10 mouse cellular contexts compared by ENCODE assay signal in genomic region chr8:105695080-105695780, GRCm38 (mm10). TPM values are rescaled to one million over a fixed set of nuclear protein-coding genes. Genes with fewer than 3 reads are reported as not detected.
DNase-seq lines count a peak whose midpoint lies in the region; ATAC-seq and TF ChIP-seq lines count a peak whose summit lies in the region.
"Had no signal": no experiment of that assay in that cellular context is flagged by ENCODE, and none has a peak within 500 bp of the region (broad histone marks: within the 10 kb centered on the region; RNA-seq: fewer than 3 reads in every experiment).

No protein-coding gene starts in this region.

- no peak for TF ChIP-seq CTCF in midbrain, postnatal 0 days (IDR thresholded peaks at IDR 0.05)

- H3K9ac ChIP-seq in forebrain, embryonic 11.5 days (ENCODE audit: low read length) = no peak overlapping the region
- H3K9ac ChIP-seq in hindbrain, embryonic 13.5 days = peak overlapping the region; percentile 87
- H3K9ac ChIP-seq in midbrain, postnatal 0 days (replicated peaks; ENCODE audit: low read length, poor library complexity, severe bottlenecking) = peak overlapping the region; percentile 94
- H3K9ac ChIP-seq in kidney, embryonic 16.5 days (replicated peaks; ENCODE audit: low read length) = no peak overlapping the region
- H3K9ac ChIP-seq: liver, embryonic 13.5 days had no signal

- no peaks in the 10 kb centered on the region; the same call in 1 of the 2 replicates for H3K27me3 ChIP-seq in forebrain, embryonic 11.5 days (ENCODE audit: control insufficient read depth, insufficient read depth, low read length)
- peaks cover 21% of the 10 kb centered on the region for H3K27me3 ChIP-seq in forebrain, embryonic 10.5 days (ENCODE audit: poor library complexity, severe bottlenecking)
- H3K27me3 ChIP-seq in embryonic facial prominence, embryonic 10.5 days (replicated peaks; ENCODE audit: low read depth, poor library complexity, severe bottlenecking) = peaks cover 18% of the 10 kb centered on the region
- H3K27me3 ChIP-seq in hindbrain, embryonic 13.5 days = no peaks in the 10 kb centered on the region
- no peaks in the 10 kb centered on the region for H3K27me3 ChIP-seq in midbrain, postnatal 0 days (ENCODE audit: insufficient read depth, low read length)
- H3K27me3 ChIP-seq in kidney, embryonic 16.5 days (ENCODE audit: insufficient read depth, low read length) = no peaks in the 10 kb centered on the region

- H3K4me3 ChIP-seq in forebrain, embryonic 11.5 days (ENCODE audit: low read depth, low read length) = no peak overlapping the region
- H3K4me3 ChIP-seq in forebrain, embryonic 10.5 days = no peak overlapping the region
- peak overlapping the region; percentile 18; the same call in 1 of the 2 replicates for H3K4me3 ChIP-seq in embryonic facial prominence, embryonic 10.5 days
- peak overlapping the region; percentile 71 for H3K4me3 ChIP-seq in hindbrain, embryonic 13.5 days
- H3K4me3 ChIP-seq in midbrain, postnatal 0 days (ENCODE audit: low read depth, low read length) = peak overlapping the region; percentile 71
- H3K4me3 ChIP-seq in kidney, embryonic 16.5 days (ENCODE audit: low read length) = no peak overlapping the region
- H3K4me3 ChIP-seq: liver, embryonic 13.5 days had no signal

- H3K4me2 ChIP-seq in forebrain, embryonic 11.5 days (ENCODE audit: low read depth, low read length, severe bottlenecking) = no peak overlapping the region; the same call in 1 of the 2 replicates
- peak overlapping the region; percentile 76 for H3K4me2 ChIP-seq in hindbrain, embryonic 13.5 days
- peak overlapping the region; percentile 81 for H3K4me2 ChIP-seq in midbrain, postnatal 0 days (ENCODE audit: low read depth, low read length, poor library complexity, severe bottlenecking)
- no peak overlapping the region for H3K4me2 ChIP-seq in kidney, embryonic 16.5 days (replicated peaks; ENCODE audit: low read depth, low read length)

- no peak for ATAC-seq in forebrain, embryonic 11.5 days (replicated peaks; ENCODE audit: low FRiP score)
- ATAC-seq in hindbrain, embryonic 13.5 days (ENCODE audit: low FRiP score) = no peak
- ATAC-seq in midbrain, postnatal 0 days (ENCODE audit: low FRiP score) = no peak
- no peak for ATAC-seq in frontal cortex, adult (ENCODE audit: low TSS enrichment)
- no peak for ATAC-seq in kidney, embryonic 16.5 days (ENCODE audit: low FRiP score, low TSS enrichment)

- H3K9me3 ChIP-seq in forebrain, embryonic 11.5 days (ENCODE audit: control insufficient read depth, low read length) = peaks cover 4% of the 10 kb centered on the region; the same call in 1 of the 2 replicates
- H3K9me3 ChIP-seq in forebrain, embryonic 10.5 days = peaks cover 7% of the 10 kb centered on the region
- peaks cover 8% of the 10 kb centered on the region; the same call in 1 of the 2 replicates for H3K9me3 ChIP-seq in embryonic facial prominence, embryonic 10.5 days
- no peaks in the 10 kb centered on the region for H3K9me3 ChIP-seq in hindbrain, embryonic 13.5 days
- H3K9me3 ChIP-seq in midbrain, postnatal 0 days (ENCODE audit: low read length) = no peaks in the 10 kb centered on the region
- H3K9me3 ChIP-seq in kidney, embryonic 16.5 days (ENCODE audit: low read length) = no peaks in the 10 kb centered on the region
- H3K9me3 ChIP-seq: liver, embryonic 13.5 days had no signal

- DNase-seq in forebrain, embryonic 11.5 days (ENCODE audit: low spot score) = peak; percentile 52
- no peak for DNase-seq in forebrain, embryonic 10.5 days (ENCODE audit: extremely low spot score, low spot score)
- no peak for DNase-seq in embryonic facial prominence, embryonic 10.5 days (ENCODE audit: low spot score)
- DNase-seq in midbrain, postnatal 0 days (ENCODE audit: low spot score) = no peak
- no peak for DNase-seq in layer of hippocampus, postnatal 36 days
- DNase-seq: kidney, postnatal 36 days; liver, embryonic 13.5 days had no signal

- no peaks in the 10 kb centered on the region; the same call in 1 of the 2 replicates for H3K36me3 ChIP-seq in forebrain, embryonic 11.5 days (ENCODE audit: control insufficient read depth, insufficient read depth, low read length)
- peaks cover 37% of the 10 kb centered on the region for H3K36me3 ChIP-seq in forebrain, embryonic 10.5 days (replicated peaks)
- H3K36me3 ChIP-seq in embryonic facial prominence, embryonic 10.5 days (replicated peaks) = peaks cover 44% of the 10 kb centered on the region
- peaks cover 42% of the 10 kb centered on the region for H3K36me3 ChIP-seq in hindbrain, embryonic 13.5 days
- peaks cover 26% of the 10 kb centered on the region for H3K36me3 ChIP-seq in midbrain, postnatal 0 days (ENCODE audit: insufficient read depth, low read length)
- H3K36me3 ChIP-seq in kidney, embryonic 16.5 days (ENCODE audit: insufficient read depth, low read length) = peaks cover 26% of the 10 kb centered on the region

- H3K27ac ChIP-seq in forebrain, embryonic 11.5 days (ENCODE audit: low read depth, low read length) = no peak overlapping the region
- no peak overlapping the region for H3K27ac ChIP-seq in forebrain, embryonic 10.5 days
- no peak overlapping the region for H3K27ac ChIP-seq in embryonic facial prominence, embryonic 10.5 days (replicated peaks)
- peak overlapping the region; percentile 91 for H3K27ac ChIP-seq in hindbrain, embryonic 13.5 days
- peak overlapping the region; percentile 91 for H3K27ac ChIP-seq in midbrain, postnatal 0 days (ENCODE audit: low read depth, low read length)
- no peak overlapping the region for H3K27ac ChIP-seq in kidney, embryonic 16.5 days (ENCODE audit: low read length)
- H3K27ac ChIP-seq: liver, embryonic 13.5 days had no signal

- 86% methylated on average over 30 of the region's 30 CpGs for WGBS in forebrain, embryonic 11.5 days
- WGBS in forebrain, embryonic 10.5 days = 82% methylated on average over 30 of the region's 30 CpGs
- 84% methylated on average over 30 of the region's 30 CpGs for WGBS in embryonic facial prominence, embryonic 10.5 days
- WGBS in hindbrain, embryonic 13.5 days = 77% methylated on average over 30 of the region's 30 CpGs
- WGBS in midbrain, postnatal 0 days = 80% methylated on average over 30 of the region's 30 CpGs
- 80% methylated on average over 30 of the region's 30 CpGs for WGBS in kidney, embryonic 16.5 days

- peaks cover 3% of the 10 kb centered on the region; the same call in 1 of the 2 replicates for H3K4me1 ChIP-seq in forebrain, embryonic 11.5 days (replicated peaks; ENCODE audit: control insufficient read depth, insufficient read depth, low read length)
- H3K4me1 ChIP-seq in forebrain, embryonic 10.5 days = peaks cover 24% of the 10 kb centered on the region
- H3K4me1 ChIP-seq in embryonic facial prominence, embryonic 10.5 days = peaks cover 22% of the 10 kb centered on the region
- H3K4me1 ChIP-seq in hindbrain, embryonic 13.5 days (replicated peaks) = peaks cover 35% of the 10 kb centered on the region
- H3K4me1 ChIP-seq in midbrain, postnatal 0 days (ENCODE audit: insufficient read depth, low read length) = peaks cover 12% of the 10 kb centered on the region
- H3K4me1 ChIP-seq in kidney, embryonic 16.5 days (ENCODE audit: insufficient read depth, low read length) = peaks cover 18% of the 10 kb centered on the region

RNA-seq across cellular contexts. Expression of gene Acd, which starts 5.7 kb away (rescaled TPM):
- 76.9 and 83.6 TPM in 2 replicates for polyA plus RNA-seq in forebrain, embryonic 11.5 days (2014; fragmentation: Nextera tagmentation; extraction: Ambion mirVana)
- polyA plus RNA-seq in forebrain, embryonic 10.5 days (2016; fragmentation: Nextera tagmentation; extraction: Ambion mirVana) = 75.9 and 77.1 TPM in 2 replicates
- polyA plus RNA-seq in embryonic facial prominence, embryonic 10.5 days (2016; fragmentation: Nextera tagmentation; extraction: Ambion mirVana) = 67.7 and 72.6 TPM in 2 replicates
- polyA plus RNA-seq in hindbrain, embryonic 13.5 days (2015; fragmentation: Nextera tagmentation; extraction: Ambion mirVana) = 93.0 and 95.2 TPM in 2 replicates
- 20.6 and 32.0 TPM in 2 replicates for total RNA-seq in midbrain, postnatal 0 days (2014; rRNA removed)
- 84.7 and 93.0 TPM in 2 replicates for polyA plus RNA-seq in midbrain, postnatal 0 days (2015; fragmentation: Nextera tagmentation; extraction: Ambion mirVana)
- total RNA-seq in layer of hippocampus, postnatal 36 days (2021) = 10 to 100 TPM; 37.1 to 38.7 TPM
- 65.7 and 67.6 TPM in 2 replicates for polyA plus RNA-seq in kidney, embryonic 16.5 days (2015; fragmentation: Nextera tagmentation; extraction: Ambion mirVana)

RNA-seq across cellular contexts. Expression of gene Pard6a, which starts 5.7 kb away (rescaled TPM):
- 24.9 and 25.1 TPM in 2 replicates for polyA plus RNA-seq in forebrain, embryonic 11.5 days (2014; fragmentation: Nextera tagmentation; extraction: Ambion mirVana)
- polyA plus RNA-seq in forebrain, embryonic 10.5 days (2016; fragmentation: Nextera tagmentation; extraction: Ambion mirVana) = 22.7 and 22.8 TPM in 2 replicates
- 15.1 and 16.8 TPM in 2 replicates for polyA plus RNA-seq in embryonic facial prominence, embryonic 10.5 days (2016; fragmentation: Nextera tagmentation; extraction: Ambion mirVana)
- 45.4 and 47.7 TPM in 2 replicates for polyA plus RNA-seq in hindbrain, embryonic 13.5 days (2015; fragmentation: Nextera tagmentation; extraction: Ambion mirVana)
- total RNA-seq in midbrain, postnatal 0 days (2014; rRNA removed) = 99.3 and 110 TPM in 2 replicates
- polyA plus RNA-seq in midbrain, postnatal 0 days (2015; fragmentation: Nextera tagmentation; extraction: Ambion mirVana) = 71.4 and 73.4 TPM in 2 replicates
- total RNA-seq in layer of hippocampus, postnatal 36 days (2021) = 10 to 100 TPM; 29.1 to 36.3 TPM
- polyA plus RNA-seq in kidney, embryonic 16.5 days (2015; fragmentation: Nextera tagmentation; extraction: Ambion mirVana) = 18.0 and 20.1 TPM in 2 replicates

RNA-seq across cellular contexts. Expression of gene Carmil2, which starts 9.2 kb away (rescaled TPM):
- 1.8 and 2.0 TPM in 2 replicates for polyA plus RNA-seq in forebrain, embryonic 11.5 days (2014; fragmentation: Nextera tagmentation; extraction: Ambion mirVana)
- 0.71 and 1.1 TPM in 2 replicates for polyA plus RNA-seq in forebrain, embryonic 10.5 days (2016; fragmentation: Nextera tagmentation; extraction: Ambion mirVana)
- polyA plus RNA-seq in embryonic facial prominence, embryonic 10.5 days (2016; fragmentation: Nextera tagmentation; extraction: Ambion mirVana) = 1.5 TPM in 2 replicates
- 16.2 TPM in 2 replicates for polyA plus RNA-seq in hindbrain, embryonic 13.5 days (2015; fragmentation: Nextera tagmentation; extraction: Ambion mirVana)
- total RNA-seq in midbrain, postnatal 0 days (2014; rRNA removed) = 5.4 and 5.6 TPM in 2 replicates
- 35.1 and 36.0 TPM in 2 replicates for polyA plus RNA-seq in midbrain, postnatal 0 days (2015; fragmentation: Nextera tagmentation; extraction: Ambion mirVana)
- 10 to 100 TPM; 69.3 to 72.7 TPM for total RNA-seq in layer of hippocampus, postnatal 36 days (2021)
- polyA plus RNA-seq in kidney, embryonic 16.5 days (2015; fragmentation: Nextera tagmentation; extraction: Ambion mirVana) = 0.49 and 0.52 TPM in 2 replicates

RNA-seq across cellular contexts. Expression of gene 4933405L10Rik, which starts 12.2 kb away (rescaled TPM):
- 0.36 TPM in 1 of 2 replicates, not detected in the other for polyA plus RNA-seq in forebrain, embryonic 11.5 days (2014; fragmentation: Nextera tagmentation; extraction: Ambion mirVana)
- 0.12 and 0.21 TPM in 2 replicates for polyA plus RNA-seq in forebrain, embryonic 10.5 days (2016; fragmentation: Nextera tagmentation; extraction: Ambion mirVana)
- not detected in 2 replicates for polyA plus RNA-seq in embryonic facial prominence, embryonic 10.5 days (2016; fragmentation: Nextera tagmentation; extraction: Ambion mirVana)
- 0.16 and 0.28 TPM in 2 replicates for polyA plus RNA-seq in hindbrain, embryonic 13.5 days (2015; fragmentation: Nextera tagmentation; extraction: Ambion mirVana)
- not detected in 2 replicates for total RNA-seq in midbrain, postnatal 0 days (2014; rRNA removed)
- polyA plus RNA-seq in midbrain, postnatal 0 days (2015; fragmentation: Nextera tagmentation; extraction: Ambion mirVana) = 0.44 and 0.50 TPM in 2 replicates
- total RNA-seq in layer of hippocampus, postnatal 36 days (2021) = not detected
- polyA plus RNA-seq in kidney, embryonic 16.5 days (2015; fragmentation: Nextera tagmentation; extraction: Ambion mirVana) = not detected in 2 replicates
- polyA plus RNA-seq: liver, embryonic 13.5 days had no signal

RNA-seq across cellular contexts. Expression of gene Enkd1, which starts 12.8 kb away (rescaled TPM):
- 43.0 and 44.4 TPM in 2 replicates for polyA plus RNA-seq in forebrain, embryonic 11.5 days (2014; fragmentation: Nextera tagmentation; extraction: Ambion mirVana)
- polyA plus RNA-seq in forebrain, embryonic 10.5 days (2016; fragmentation: Nextera tagmentation; extraction: Ambion mirVana) = 54.3 and 56.0 TPM in 2 replicates
- polyA plus RNA-seq in embryonic facial prominence, embryonic 10.5 days (2016; fragmentation: Nextera tagmentation; extraction: Ambion mirVana) = 49.3 and 54.0 TPM in 2 replicates
- polyA plus RNA-seq in hindbrain, embryonic 13.5 days (2015; fragmentation: Nextera tagmentation; extraction: Ambion mirVana) = 12.8 TPM in 2 replicates
- total RNA-seq in midbrain, postnatal 0 days (2014; rRNA removed) = 9.8 and 11.2 TPM in 2 replicates
- 15.4 and 15.6 TPM in 2 replicates for polyA plus RNA-seq in midbrain, postnatal 0 days (2015; fragmentation: Nextera tagmentation; extraction: Ambion mirVana)
- total RNA-seq in layer of hippocampus, postnatal 36 days (2021) = 1 to 10 TPM; 9.0 to 9.4 TPM
- 29.0 and 34.1 TPM in 2 replicates for polyA plus RNA-seq in kidney, embryonic 16.5 days (2015; fragmentation: Nextera tagmentation; extraction: Ambion mirVana)

Comparison
In these comparisons a context has a peak if more than half of its experiments do, and no peak if none do; other contexts are left out.
1. H3K27ac ChIP-seq: peak in hindbrain, embryonic 13.5 days (single experiment) and midbrain, postnatal 0 days (single experiment); none in forebrain, embryonic 11.5 days (single experiment), forebrain, embryonic 10.5 days (single experiment), embryonic facial prominence, embryonic 10.5 days (single experiment) and kidney, embryonic 16.5 days (single experiment).
2. H3K4me2 ChIP-seq: peak in hindbrain, embryonic 13.5 days (single experiment) and midbrain, postnatal 0 days (single experiment); none in forebrain, embryonic 11.5 days (single experiment) and kidney, embryonic 16.5 days (single experiment).
3. H3K4me3 ChIP-seq: peak in embryonic facial prominence, embryonic 10.5 days (single experiment), hindbrain, embryonic 13.5 days (single experiment) and midbrain, postnatal 0 days (single experiment); none in forebrain, embryonic 11.5 days (single experiment), forebrain, embryonic 10.5 days (single experiment) and kidney, embryonic 16.5 days (single experiment).
4. H3K9ac ChIP-seq: peak in hindbrain, embryonic 13.5 days (single experiment) and midbrain, postnatal 0 days (single experiment); none in forebrain, embryonic 11.5 days (single experiment) and kidney, embryonic 16.5 days (single experiment).